Mouse (Mus musculus): ENCODE measurements around the gene Vav3. TPM values are rescaled to one million over a fixed set of nuclear protein-coding genes. Genes with fewer than 3 reads are reported as not detected.

Gene Vav3
- polyA plus RNA-seq, 1 experiment from 2014 or later = 4.4 TPM

DNA sequence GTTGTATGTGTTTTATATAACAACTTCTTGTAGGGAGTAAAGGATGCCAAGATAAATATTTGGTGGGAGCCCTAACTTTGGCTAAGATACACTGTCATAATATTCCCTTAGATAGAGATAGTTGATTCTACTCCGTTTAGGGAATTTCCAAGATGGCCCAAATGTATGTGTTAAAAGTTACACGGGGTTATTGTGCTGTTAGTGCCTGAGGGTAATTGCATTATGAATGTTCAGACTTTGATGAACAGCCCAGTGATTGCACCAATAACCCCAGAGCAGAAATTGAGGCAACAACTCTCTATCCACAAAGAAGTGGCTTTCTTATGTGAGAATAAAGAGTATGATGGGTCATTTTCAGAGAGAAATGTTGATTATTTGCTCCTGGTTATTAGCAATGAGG, 283.3 kb downstream of the Vav3 start:
- ATAC-seq = no peak

DNA sequence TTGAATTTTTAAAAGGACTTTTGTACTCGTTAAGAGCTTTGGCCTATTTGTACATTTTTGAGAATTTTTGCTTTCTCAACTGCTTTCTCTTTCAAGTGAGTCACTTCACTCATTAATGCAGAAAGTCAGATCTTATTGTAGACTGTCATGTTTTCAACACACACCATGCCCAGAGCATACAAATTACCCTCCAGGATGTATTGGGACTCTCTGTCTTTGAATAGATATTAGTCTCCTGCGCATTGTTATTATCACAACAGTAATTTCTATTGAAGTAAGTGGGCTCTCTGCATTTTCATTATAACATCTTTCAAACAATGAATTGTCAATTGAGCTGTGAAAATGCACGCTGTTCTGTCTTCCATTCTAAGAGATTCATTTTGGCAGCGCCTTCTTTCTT, 295.6 kb downstream of the Vav3 start:
- 77% methylated on average over 4 of the region's 4 CpGs for WGBS (ENCODE audit: insufficient replicate concordance)
- H3K27me3 ChIP-seq (ENCODE audit: insufficient read depth, low read length) = no peaks in the 10 kb centered on the region
- no peak overlapping the region for H3K27ac ChIP-seq (ENCODE audit: low read depth)
- no peak for ATAC-seq
- H3K4me1 ChIP-seq (ENCODE audit: insufficient read depth) = no peaks in the 10 kb centered on the region
- H3K36me3 ChIP-seq (replicated peaks; ENCODE audit: insufficient read depth, low read length) = no peaks in the 10 kb centered on the region
- TF ChIP-seq CTCF (IDR thresholded peaks at IDR 0.05; ENCODE audit: low read depth) (no peak), EP300 (IDR thresholded peaks at IDR 0.05; ENCODE audit: low read depth) (no peak)
- H3K4me2 ChIP-seq (ENCODE audit: low read depth, low read length) = no peak overlapping the region
- DNase-seq = no peak
- no peak overlapping the region for H3K9ac ChIP-seq (replicated peaks)
- no peak overlapping the region for H3K4me3 ChIP-seq (ENCODE audit: low read depth, low read length)
- H3K9me3 ChIP-seq (ENCODE audit: low read length) = no peaks in the 10 kb centered on the region

More for the DNA sequence above, 283.3 kb downstream of the Vav3 start:
- H3K4me3 ChIP-seq (ENCODE audit: low read depth, low read length) = no peak overlapping the region
- no peak overlapping the region for H3K9ac ChIP-seq (replicated peaks)
- no peaks in the 10 kb centered on the region for H3K9me3 ChIP-seq (ENCODE audit: low read length)
- H3K4me1 ChIP-seq (ENCODE audit: insufficient read depth) = no peaks in the 10 kb centered on the region
- H3K27ac ChIP-seq (ENCODE audit: low read depth) = no peak overlapping the region
- no peak for TF ChIP-seq EP300 (IDR thresholded peaks at IDR 0.05; ENCODE audit: low read depth)
- TF ChIP-seq CTCF (IDR thresholded peaks at IDR 0.05; ENCODE audit: low read depth) = no peak
- no peaks in the 10 kb centered on the region for H3K36me3 ChIP-seq (replicated peaks; ENCODE audit: insufficient read depth, low read length)
- no peak overlapping the region for H3K4me2 ChIP-seq (ENCODE audit: low read depth, low read length)
- H3K27me3 ChIP-seq (ENCODE audit: insufficient read depth, low read length) = no peaks in the 10 kb centered on the region
- WGBS (ENCODE audit: insufficient replicate concordance) = 73% methylated on average over 2 of the region's 2 CpGs
- no peak for DNase-seq

- H3K4me1 ChIP-seq (ENCODE audit: insufficient read depth) = no peaks in the 10 kb centered on the region
- no peak for ATAC-seq
- H3K4me3 ChIP-seq (ENCODE audit: low read depth, low read length) = no peak overlapping the region
- 81% methylated on average over 1 of the region's 1 CpGs for WGBS (ENCODE audit: insufficient replicate concordance)
- DNase-seq = no peak
- H3K9ac ChIP-seq (replicated peaks) = no peak overlapping the region
- TF ChIP-seq CTCF (IDR thresholded peaks at IDR 0.05; ENCODE audit: low read depth) (no peak), EP300 (IDR thresholded peaks at IDR 0.05; ENCODE audit: low read depth) (no peak)
- H3K36me3 ChIP-seq (replicated peaks; ENCODE audit: insufficient read depth, low read length) = no peaks in the 10 kb centered on the region
- no peaks in the 10 kb centered on the region for H3K9me3 ChIP-seq (ENCODE audit: low read length)
- H3K27ac ChIP-seq (ENCODE audit: low read depth) = no peak overlapping the region
- no peaks in the 10 kb centered on the region for H3K27me3 ChIP-seq (ENCODE audit: insufficient read depth, low read length)
- no peak overlapping the region for H3K4me2 ChIP-seq (ENCODE audit: low read depth, low read length)
Measured at GRCm38 (mm10) chr3:109639386-109639785, 298.9 kb downstream of the Vav3 start.

GRCm38 (mm10) chr3:109640796-109641195, 300.3 kb downstream of the Vav3 start:
- no peaks in the 10 kb centered on the region for H3K4me1 ChIP-seq (ENCODE audit: insufficient read depth)
- no peak for ATAC-seq
- H3K27ac ChIP-seq (ENCODE audit: low read depth) = no peak overlapping the region
- no peak for DNase-seq
- H3K9ac ChIP-seq (replicated peaks) = no peak overlapping the region
- no peaks in the 10 kb centered on the region for H3K36me3 ChIP-seq (replicated peaks; ENCODE audit: insufficient read depth, low read length)
- no peaks in the 10 kb centered on the region for H3K9me3 ChIP-seq (ENCODE audit: low read length)
- WGBS (ENCODE audit: insufficient replicate concordance) = 82% methylated on average over 4 of the region's 4 CpGs
- H3K4me2 ChIP-seq (ENCODE audit: low read depth, low read length) = no peak overlapping the region
- TF ChIP-seq EP300 (IDR thresholded peaks at IDR 0.05; ENCODE audit: low read depth) (no peak), CTCF (IDR thresholded peaks at IDR 0.05; ENCODE audit: low read depth) (no peak)
- H3K4me3 ChIP-seq (ENCODE audit: low read depth, low read length) = no peak overlapping the region
- H3K27me3 ChIP-seq (ENCODE audit: insufficient read depth, low read length) = no peaks in the 10 kb centered on the region

DNA sequence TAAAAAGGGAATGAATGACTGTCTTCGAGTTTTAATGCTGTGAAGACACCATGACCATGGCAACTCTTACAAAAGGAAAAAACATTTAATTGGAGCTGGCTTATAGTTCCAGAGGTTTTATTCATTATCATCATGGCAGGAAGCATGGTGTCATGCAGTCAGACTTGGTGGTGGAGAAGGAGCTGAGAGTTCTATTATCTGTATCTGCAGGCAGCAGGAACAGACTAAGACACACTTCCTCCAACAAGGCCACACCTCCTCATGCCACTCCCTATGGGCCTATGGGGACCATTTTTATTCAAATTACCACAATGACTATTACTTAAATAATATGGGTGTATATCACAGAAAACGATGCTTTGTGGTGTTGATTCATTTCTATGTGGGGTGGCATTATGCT, 307.8 kb downstream of the Vav3 start:
- Histone ChIP-seq H3K36me3 (replicated peaks; ENCODE audit: insufficient read depth, low read length) (no peaks in the 10 kb centered on the region), H3K4me1 (ENCODE audit: insufficient read depth) (no peaks in the 10 kb centered on the region), H3K27me3 (ENCODE audit: insufficient read depth, low read length) (no peaks in the 10 kb centered on the region), H3K27ac (ENCODE audit: low read depth) (no peak overlapping the region), H3K4me2 (ENCODE audit: low read depth, low read length) (no peak overlapping the region), H3K9me3 (ENCODE audit: low read length) (no peaks in the 10 kb centered on the region), H3K4me3 (ENCODE audit: low read depth, low read length) (no peak overlapping the region), H3K9ac (replicated peaks) (no peak overlapping the region)
- no peak for DNase-seq
- no peak for TF ChIP-seq EP300 (IDR thresholded peaks at IDR 0.05; ENCODE audit: low read depth)
- no peak for TF ChIP-seq CTCF (IDR thresholded peaks at IDR 0.05; ENCODE audit: low read depth)
- no peak for ATAC-seq
- 66% methylated on average over 2 of the region's 2 CpGs for whole genome bisulfite sequencing (ENCODE audit: insufficient replicate concordance)

DNA sequence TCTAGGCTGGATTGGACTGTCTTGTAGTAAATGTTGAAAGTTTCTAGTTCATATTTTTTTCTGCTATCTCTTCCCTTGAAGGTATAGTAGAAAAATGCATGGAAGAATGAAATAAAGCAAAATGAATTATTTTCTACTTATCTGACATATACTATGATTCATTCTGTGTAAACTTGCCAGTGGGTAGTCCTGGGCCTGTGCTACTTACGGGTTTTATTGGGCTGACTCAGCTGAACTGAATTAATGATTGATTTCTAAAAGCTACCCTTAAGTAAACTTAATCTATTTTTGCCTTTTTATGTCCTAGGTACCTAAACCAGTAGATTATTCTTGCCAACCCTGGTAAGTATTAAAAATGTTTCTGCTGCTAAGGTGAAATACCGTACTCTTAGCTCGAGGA, 311.0 kb downstream of the Vav3 start:
- no peak for TF ChIP-seq EP300 (IDR thresholded peaks at IDR 0.05; ENCODE audit: low read depth)
- no peak for TF ChIP-seq CTCF (IDR thresholded peaks at IDR 0.05; ENCODE audit: low read depth)
- H3K4me3 ChIP-seq (ENCODE audit: low read depth, low read length) = no peak overlapping the region
- ATAC-seq (no peak), DNase-seq (no peak)
- no peak overlapping the region for H3K27ac ChIP-seq (ENCODE audit: low read depth)
- no peaks in the 10 kb centered on the region for H3K4me1 ChIP-seq (ENCODE audit: insufficient read depth)
- 78% methylated on average over 3 of the region's 3 CpGs for WGBS (ENCODE audit: insufficient replicate concordance)
- H3K36me3 ChIP-seq (replicated peaks; ENCODE audit: insufficient read depth, low read length) = no peaks in the 10 kb centered on the region
- H3K27me3 ChIP-seq (ENCODE audit: insufficient read depth, low read length) = no peaks in the 10 kb centered on the region
- H3K9me3 ChIP-seq (ENCODE audit: low read length) = no peaks in the 10 kb centered on the region
- H3K9ac ChIP-seq (replicated peaks) = no peak overlapping the region
- no peak overlapping the region for H3K4me2 ChIP-seq (ENCODE audit: low read depth, low read length)
